Mouse (Mus musculus) heart, embryonic 12.5 days (tissue): Measurements from ENCODE around the gene Sgce. TPM values are rescaled to one million over a fixed set of nuclear protein-coding genes. Genes with fewer than 3 reads are reported as not detected.
A peak's percentile ranks its signal among the peaks of the same experiment; 100 is the strongest.

Experiments
- ATAC-seq: fragments of 200-750 bp; cut with Nextera tagmentation; 2 replicates; pipeline ENCODE4 v1.8.0; 2017; ENCODE audit warnings: moderate TSS enrichment, moderate library complexity; ENCODE audit not compliant: insufficient number of reproducible peaks, low FRiP score
- H3K27ac ChIP-seq: fragments of 300-500 bp; sonication (generic); 2 replicates; pipeline ENCODE4 v1.5.1; 2016; ENCODE audit warnings: mild to moderate bottlenecking, moderate library complexity; ENCODE audit not compliant: poor library complexity, severe bottlenecking
- H3K27me3 ChIP-seq: fragments of 300-500 bp; sonication (generic); replicated peaks from 2 replicates; pipeline ENCODE4 v1.6.1; 2016; ENCODE audit warnings: mild to moderate bottlenecking, moderate library complexity
- H3K36me3 ChIP-seq: fragments of 300-500 bp; sonication (generic); 2 replicates; pipeline ENCODE4 v1.6.1; 2016; ENCODE audit warnings: mild to moderate bottlenecking, moderate library complexity
- H3K4me1 ChIP-seq: fragments of 300-500 bp; sonication (generic); replicated peaks from 2 replicates; pipeline ENCODE4 v1.6.1; 2016; ENCODE audit warnings: mild to moderate bottlenecking
- H3K4me2 ChIP-seq: fragments of 300-500 bp; sonication (generic); 2 replicates; pipeline ENCODE4 v1.6.1; 2016; ENCODE audit warnings: mild to moderate bottlenecking, moderate library complexity
- H3K4me3 ChIP-seq: fragments of 300-500 bp; sonication (generic); 2 replicates; pipeline ENCODE4 v1.5.1; 2016; ENCODE audit warnings: mild to moderate bottlenecking
- H3K9ac ChIP-seq: fragments of 300-500 bp; sonication (generic); 2 replicates; pipeline ENCODE4 v1.6.1; 2016; ENCODE audit warnings: mild to moderate bottlenecking, moderate library complexity
- H3K9me3 ChIP-seq: fragments of 300-500 bp; sonication (generic); replicated peaks from 2 replicates; pipeline ENCODE4 v1.6.1; 2016; ENCODE audit warnings: mild to moderate bottlenecking, moderate library complexity
- WGBS: fragments of 180-500 bp; shearing (Covaris S2); methylation state at CpG from one replicate; pipeline ENCODE4 v1.1.7; 2016; 5-methylcytosine and 5-hydroxymethylcytosine counted together
- polyA plus RNA-seq: library from polyadenylated mRNA; unstranded; fragments of >200 nt; fragmentation: Nextera tagmentation; extraction: Ambion mirVana; gene quantifications from 2 replicates; pipeline ENCODE4 v1.2.1, GENCODE M21; 2016

Gene Sgce
- polyA plus RNA-seq, 1 experiment from 2014 or later, result 60.6 TPM

DNA sequence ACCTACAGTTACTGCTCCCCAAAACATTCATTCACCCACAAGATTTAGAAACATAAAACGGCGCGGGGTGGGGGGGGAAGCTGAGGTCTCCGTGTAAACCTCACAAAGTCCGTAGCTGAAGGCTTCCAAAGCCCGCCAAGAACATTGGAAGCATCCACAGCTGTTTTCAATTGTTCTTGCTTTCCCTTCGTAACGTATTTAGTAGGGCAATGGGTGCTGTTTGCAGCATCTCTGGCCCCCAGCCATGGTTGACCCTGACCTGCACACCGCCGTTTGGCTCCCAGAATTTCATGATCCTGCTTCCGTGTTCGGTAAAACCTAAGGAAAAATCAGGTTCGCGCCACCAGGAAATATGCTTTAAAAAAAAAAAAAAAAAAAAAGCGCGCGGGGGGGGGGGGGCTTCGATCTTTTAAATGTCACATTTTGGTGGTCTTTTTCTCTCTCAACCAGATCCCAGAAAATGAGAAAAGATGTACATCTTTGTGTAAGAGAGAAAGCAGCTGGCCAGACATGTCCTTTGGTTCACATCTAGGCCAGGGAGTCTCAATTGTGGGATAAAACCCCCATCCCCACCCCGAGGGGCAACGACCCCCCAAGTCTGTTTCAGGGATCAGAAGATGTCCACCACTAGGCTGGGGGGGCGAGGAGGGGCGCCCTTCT is 841 bp downstream of the Sgce start:
- WGBS, result 45% methylated on average over 22 of the region's 22 CpGs
- peak overlapping the region; percentile 56 for H3K4me3 ChIP-seq
- peaks cover 31% of the 10 kb centered on the region for H3K9me3 ChIP-seq
- H3K9ac ChIP-seq, result peak overlapping the region; percentile 76
- H3K4me2 ChIP-seq, result peak overlapping the region; percentile 63
- H3K4me1 ChIP-seq, result peaks cover 3% of the 10 kb centered on the region
- H3K27me3 ChIP-seq, result no peaks in the 10 kb centered on the region
- no peak for ATAC-seq
- H3K27ac ChIP-seq, result peak overlapping the region; percentile 53; the same call in 1 of the 2 replicates
- peaks cover 3% of the 10 kb centered on the region; the same call in 1 of the 2 replicates for H3K36me3 ChIP-seq

DNA sequence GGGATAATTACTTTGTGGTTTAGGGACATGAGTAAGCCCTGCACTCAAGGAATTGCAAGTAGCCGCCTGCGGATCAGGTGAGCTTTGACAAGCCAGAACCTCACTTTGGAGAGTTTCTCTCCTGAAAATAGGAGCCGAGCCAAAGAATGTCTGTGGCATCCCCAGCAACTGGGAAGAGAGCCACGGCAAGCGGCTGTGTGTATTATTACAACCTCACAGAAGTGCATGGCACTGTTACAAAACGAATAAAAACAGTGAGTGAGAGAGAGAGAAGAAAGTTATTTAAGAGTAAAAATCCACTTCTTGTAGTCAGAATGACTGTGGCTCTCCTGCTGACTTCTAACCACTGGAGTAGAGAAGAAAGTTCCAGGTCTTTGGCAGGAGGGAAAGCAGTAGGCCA is 6.5 kb downstream of the Sgce start:
- ATAC-seq, result no peak; the same call in 1 of the 2 replicates
- Histone ChIP-seq H3K27ac (no peak overlapping the region), H3K27me3 (no peaks in the 10 kb centered on the region), H3K4me3 (no peak overlapping the region), H3K9me3 (no peaks in the 10 kb centered on the region), H3K36me3 (no peaks in the 10 kb centered on the region), H3K9ac (no peak overlapping the region), H3K4me1 (peaks cover 41% of the 10 kb centered on the region), H3K4me2 (peak overlapping the region; percentile 17; the same call in 1 of the 2 replicates)
- 14% methylated on average over 6 of the region's 6 CpGs for WGBS

DNA sequence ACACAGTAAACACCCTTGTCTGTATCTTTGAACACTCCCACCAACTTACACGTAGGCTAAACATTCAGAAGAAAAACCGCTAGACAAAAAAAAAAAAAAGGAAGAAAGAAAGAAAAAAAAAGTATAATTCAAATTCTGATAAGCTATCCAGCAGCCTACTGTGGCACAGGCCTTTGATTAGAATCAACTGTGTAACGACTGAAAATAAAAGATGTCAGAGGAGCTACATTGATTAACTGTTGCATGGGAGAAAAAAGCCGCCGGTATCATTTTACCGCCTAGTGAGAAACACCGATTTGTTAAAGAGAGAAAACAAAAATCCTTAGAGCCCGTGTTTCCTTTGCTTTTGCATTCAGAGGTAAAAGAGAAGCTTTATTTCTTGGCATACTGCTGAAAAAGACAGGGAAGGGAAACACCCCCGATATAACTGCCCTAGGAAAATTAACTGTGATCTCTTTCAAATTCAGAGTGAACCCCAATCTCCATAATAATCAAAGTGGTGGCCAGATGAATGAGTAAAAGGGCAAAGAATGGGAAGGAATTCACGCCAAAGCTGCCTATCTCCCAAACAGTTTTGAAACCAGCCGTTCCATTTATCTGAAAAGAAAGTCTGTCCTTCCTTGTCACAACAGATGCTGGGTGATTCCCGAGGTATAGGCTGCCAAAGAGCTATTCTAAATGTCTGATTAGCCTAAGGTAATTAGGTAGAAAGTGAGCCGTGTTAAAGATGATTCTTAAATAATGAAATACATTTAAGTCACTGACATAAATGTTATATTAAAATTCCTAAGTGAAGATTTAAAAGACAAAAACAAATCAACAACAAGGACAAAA is 7.3 kb downstream of the Sgce start:
- Histone ChIP-seq H3K4me1 (peaks cover 41% of the 10 kb centered on the region), H3K27me3 (no peaks in the 10 kb centered on the region), H3K36me3 (no peaks in the 10 kb centered on the region), H3K9me3 (no peaks in the 10 kb centered on the region), H3K27ac (no peak overlapping the region), H3K9ac (no peak overlapping the region), H3K4me2 (0 out of 2 replicates have a peak overlapping the region, but pooled peaks have one; percentile 12), H3K4me3 (no peak overlapping the region)
- ATAC-seq, result no peak
- WGBS, result 25% methylated on average over 13 of the region's 13 CpGs

DNA sequence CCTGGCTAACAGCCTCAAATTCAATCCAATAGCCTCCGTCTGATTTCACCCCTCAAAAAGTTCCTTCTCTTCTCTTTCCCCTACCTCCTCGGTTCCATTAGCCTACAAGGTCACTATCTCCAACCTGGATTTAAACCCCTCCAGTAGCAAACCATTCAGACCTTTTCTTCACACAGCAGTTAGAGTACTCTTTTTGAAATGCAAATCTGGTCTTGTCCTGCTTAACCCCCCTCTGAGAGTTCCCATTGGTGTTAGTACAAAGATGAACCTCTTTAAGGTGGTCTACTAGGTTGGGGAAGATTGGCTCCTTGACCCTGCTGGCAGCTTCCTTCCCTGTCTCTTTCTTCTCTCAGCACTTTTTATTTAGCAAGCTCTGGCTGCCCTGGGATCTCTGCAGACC is 8.3 kb downstream of the Sgce start:
- ATAC-seq, result no peak
- H3K9ac ChIP-seq, result no peak overlapping the region
- H3K27ac ChIP-seq, result no peak overlapping the region
- H3K9me3 ChIP-seq, result no peaks in the 10 kb centered on the region
- H3K4me2 ChIP-seq, result no peak overlapping the region
- no peak overlapping the region for H3K4me3 ChIP-seq
- 33% methylated on average over 2 of the region's 2 CpGs for WGBS
- H3K4me1 ChIP-seq, result peaks cover 41% of the 10 kb centered on the region
- H3K27me3 ChIP-seq, result no peaks in the 10 kb centered on the region
- H3K36me3 ChIP-seq, result no peaks in the 10 kb centered on the region

DNA sequence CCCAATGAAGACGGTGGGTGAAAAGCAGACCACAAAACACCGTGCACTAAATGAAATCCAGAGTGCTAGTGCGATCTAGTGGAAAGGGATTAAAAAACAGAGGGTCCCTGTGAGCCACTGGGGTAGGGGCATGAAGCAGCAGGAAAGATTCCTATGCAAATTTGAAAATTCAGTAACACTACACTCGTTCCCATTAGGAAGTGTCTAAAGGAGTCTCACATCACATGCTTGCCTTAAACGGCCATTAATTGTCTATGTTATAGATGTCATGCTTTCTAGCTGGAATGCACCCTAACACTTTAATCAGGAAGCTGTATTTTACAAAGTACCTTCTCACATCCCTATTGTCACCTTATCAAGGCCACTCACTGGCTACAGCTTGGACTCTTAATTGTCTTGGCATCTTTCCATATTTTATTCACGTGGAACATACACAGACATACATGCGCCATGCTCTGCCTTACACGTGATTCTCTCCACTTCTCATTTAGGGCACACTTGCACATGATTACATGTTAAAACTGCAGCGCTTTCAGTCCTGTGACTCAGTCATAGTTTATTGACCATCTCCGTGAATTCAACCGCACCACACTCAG is 8.9 kb downstream of the Sgce start:
- H3K4me1 ChIP-seq, result peaks cover 46% of the 10 kb centered on the region
- no peaks in the 10 kb centered on the region for H3K9me3 ChIP-seq
- H3K4me3 ChIP-seq, result no peak overlapping the region
- no peaks in the 10 kb centered on the region for H3K27me3 ChIP-seq
- 0 out of 2 replicates have a peak, but pooled peaks have one; percentile 22 for ATAC-seq
- no peak overlapping the region for H3K27ac ChIP-seq
- no peaks in the 10 kb centered on the region for H3K36me3 ChIP-seq
- 44% methylated on average over 11 of the region's 11 CpGs for WGBS
- no peak overlapping the region for H3K9ac ChIP-seq
- H3K4me2 ChIP-seq, result peak overlapping the region; percentile 25

DNA sequence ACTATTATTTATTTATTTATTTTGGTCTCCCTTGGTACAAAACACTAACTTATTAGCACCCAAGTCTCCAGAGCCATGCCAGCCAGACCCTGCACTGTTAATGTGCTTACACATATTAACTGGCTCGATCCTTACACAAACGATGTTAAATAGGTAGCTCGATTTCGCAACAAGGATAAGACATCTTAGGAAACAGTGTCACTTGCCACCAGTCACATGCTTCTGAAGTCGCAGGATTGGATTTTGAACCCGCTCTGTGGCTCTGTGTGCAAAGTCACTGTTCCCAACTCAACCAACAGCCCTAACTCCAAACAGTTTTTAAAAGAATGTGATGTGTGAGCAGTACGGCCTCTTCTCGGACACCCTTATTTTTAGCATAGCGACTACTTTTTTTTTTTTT is 10.6 kb downstream of the Sgce start:
- H3K27ac ChIP-seq, result no peak overlapping the region
- WGBS, result 70% methylated on average over 9 of the region's 9 CpGs
- H3K4me3 ChIP-seq, result no peak overlapping the region
- H3K36me3 ChIP-seq, result no peaks in the 10 kb centered on the region
- peaks cover 56% of the 10 kb centered on the region for H3K4me1 ChIP-seq
- H3K27me3 ChIP-seq, result no peaks in the 10 kb centered on the region
- ATAC-seq, result no peak
- H3K9me3 ChIP-seq, result no peaks in the 10 kb centered on the region
- H3K4me2 ChIP-seq, result no peak overlapping the region
- H3K9ac ChIP-seq, result no peak overlapping the region

DNA sequence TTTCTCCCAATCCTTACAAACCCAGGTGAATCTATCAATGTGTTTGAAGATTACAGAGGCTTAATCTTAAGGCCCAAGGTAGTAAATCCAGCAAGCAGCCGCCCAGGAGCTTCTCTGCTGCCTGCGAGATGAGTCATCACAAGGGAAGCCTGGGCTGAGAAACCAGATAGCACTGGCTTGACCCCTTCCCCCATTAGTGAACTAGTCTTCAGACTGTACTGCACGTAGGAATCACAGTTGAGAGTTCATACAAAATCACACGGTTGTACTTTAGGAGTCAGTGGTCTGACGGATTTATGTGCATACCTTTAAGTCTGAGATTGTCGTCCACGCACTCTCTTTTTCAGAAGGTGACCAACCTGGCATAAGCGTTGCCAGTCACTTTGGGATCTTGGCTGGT is 13.8 kb downstream of the Sgce start:
- no peak overlapping the region for H3K4me3 ChIP-seq
- H3K36me3 ChIP-seq, result no peaks in the 10 kb centered on the region
- no peaks in the 10 kb centered on the region for H3K27me3 ChIP-seq
- WGBS, result 40% methylated on average over 8 of the region's 8 CpGs
- H3K27ac ChIP-seq, result peak overlapping the region; percentile 54
- no peak overlapping the region for H3K9ac ChIP-seq
- ATAC-seq, result peak; percentile 61
- no peaks in the 10 kb centered on the region for H3K9me3 ChIP-seq
- H3K4me1 ChIP-seq, result peaks cover 40% of the 10 kb centered on the region
- H3K4me2 ChIP-seq, result peak overlapping the region; percentile 43

DNA sequence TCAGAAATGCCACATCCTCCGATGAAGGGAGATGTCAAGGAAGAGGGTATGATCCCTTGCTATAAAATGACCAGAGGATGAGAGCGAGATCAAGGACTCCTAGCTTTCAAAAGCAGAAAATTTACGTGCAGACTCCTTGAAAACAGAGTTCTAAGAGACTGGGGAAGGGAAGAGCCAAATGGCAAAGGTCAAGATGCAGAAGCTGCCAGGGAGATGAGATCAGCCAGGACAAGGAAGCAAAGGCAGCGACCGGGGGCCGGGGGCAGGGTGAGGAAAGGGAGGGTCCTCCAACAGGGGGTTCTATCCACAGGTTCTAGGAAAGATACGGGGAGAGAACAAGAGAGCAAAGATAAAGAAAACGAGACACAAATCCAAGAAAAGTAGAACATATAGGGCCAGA is 15.3 kb downstream of the Sgce start:
- no peaks in the 10 kb centered on the region for H3K9me3 ChIP-seq
- WGBS, result 37% methylated on average over 8 of the region's 8 CpGs
- no peak overlapping the region for H3K4me3 ChIP-seq
- no peaks in the 10 kb centered on the region for H3K36me3 ChIP-seq
- peaks cover 29% of the 10 kb centered on the region for H3K4me1 ChIP-seq
- H3K4me2 ChIP-seq, result no peak overlapping the region
- H3K9ac ChIP-seq, result no peak overlapping the region
- no peaks in the 10 kb centered on the region for H3K27me3 ChIP-seq
- no peak for ATAC-seq
- no peak overlapping the region for H3K27ac ChIP-seq

DNA sequence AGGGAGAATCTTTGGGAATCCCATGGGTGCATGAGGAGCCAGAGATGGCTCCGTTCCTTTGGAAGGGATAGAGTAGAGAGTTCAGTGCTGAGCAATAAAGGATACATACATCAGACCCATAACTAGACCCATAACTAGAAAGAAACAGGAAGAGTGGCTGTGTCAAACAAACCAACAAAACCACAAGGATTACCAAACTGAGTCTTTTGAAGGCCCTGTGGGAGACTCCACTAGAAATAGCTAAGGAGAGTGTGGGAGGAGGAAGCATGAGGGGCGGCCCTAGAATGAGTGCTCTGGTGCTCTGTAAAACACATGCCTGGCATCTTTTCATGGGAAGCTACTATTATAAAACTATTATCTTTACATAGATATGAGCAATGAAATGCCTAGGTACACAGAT is 18.7 kb downstream of the Sgce start:
- 68% methylated on average over 2 of the region's 2 CpGs for WGBS
- H3K9ac ChIP-seq, result no peak overlapping the region
- H3K27me3 ChIP-seq, result no peaks in the 10 kb centered on the region
- no peak overlapping the region for H3K4me2 ChIP-seq
- peaks cover 23% of the 10 kb centered on the region for H3K4me1 ChIP-seq
- no peak overlapping the region for H3K4me3 ChIP-seq
- H3K36me3 ChIP-seq, result no peaks in the 10 kb centered on the region
- no peak overlapping the region for H3K27ac ChIP-seq
- ATAC-seq, result no peak
- H3K9me3 ChIP-seq, result no peaks in the 10 kb centered on the region

DNA sequence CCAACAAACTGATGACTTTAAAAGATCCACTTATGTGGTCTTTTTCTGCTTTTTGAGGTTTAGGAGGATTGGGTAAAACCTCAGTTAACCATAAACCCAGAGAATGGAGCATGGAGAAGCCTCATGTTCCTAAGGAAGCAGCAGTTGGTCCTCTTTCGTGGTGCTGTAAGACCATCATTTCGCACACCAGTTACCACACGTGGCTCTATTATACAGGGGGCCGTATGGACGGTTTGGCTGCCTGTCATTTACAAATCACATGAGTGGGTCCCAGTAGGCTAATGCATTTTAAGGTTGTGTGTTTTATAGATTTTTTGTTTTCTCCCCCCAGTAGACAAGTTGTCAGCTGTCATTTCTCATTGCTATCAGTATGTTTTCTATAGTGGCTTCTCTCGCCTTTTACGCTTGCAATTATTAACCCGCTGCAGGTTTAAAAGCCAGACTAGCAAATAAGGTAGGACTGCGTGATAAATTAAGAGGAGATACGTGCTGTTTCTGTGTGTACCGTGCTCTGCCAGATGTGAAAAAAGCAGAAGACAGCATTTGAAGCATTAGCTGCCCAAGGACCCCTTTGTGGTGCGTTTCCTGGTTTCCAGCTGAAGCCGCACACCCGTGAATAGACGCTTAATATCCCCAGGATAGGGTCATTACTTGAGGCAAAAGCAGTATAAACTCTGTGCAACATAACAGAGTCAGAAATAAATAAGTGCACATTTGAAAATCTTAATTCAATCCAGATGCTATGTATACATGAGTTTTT is 22.8 kb downstream of the Sgce start:
- Histone ChIP-seq H3K27me3 (no peaks in the 10 kb centered on the region), H3K9ac (no peak overlapping the region), H3K27ac (no peak overlapping the region), H3K36me3 (no peaks in the 10 kb centered on the region), H3K4me2 (no peak overlapping the region), H3K4me1 (0 out of 2 replicates have a peak, but pooled peaks cover 2% of the 10 kb centered on the region), H3K4me3 (no peak overlapping the region), H3K9me3 (no peaks in the 10 kb centered on the region)
- 78% methylated on average over 15 of the region's 15 CpGs for WGBS
- ATAC-seq, result no peak

DNA sequence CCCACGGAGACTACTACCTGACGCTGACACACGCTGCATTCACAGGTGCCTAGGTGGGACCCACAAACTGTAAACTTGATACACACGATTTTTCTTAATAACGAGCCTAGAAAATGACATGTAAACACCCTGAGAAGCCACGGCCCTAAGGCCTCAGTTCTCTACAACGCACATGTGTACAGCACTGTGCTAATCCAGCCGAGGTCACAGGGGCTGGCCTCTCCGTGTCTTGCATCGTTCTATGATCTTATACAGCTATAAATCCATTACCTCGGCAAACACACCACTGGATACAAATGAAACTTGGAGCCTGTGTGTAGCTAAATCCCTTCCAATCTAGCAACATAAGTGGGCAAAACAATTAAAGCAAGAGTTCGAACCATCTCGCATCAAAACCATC is 24.3 kb downstream of the Sgce start:
- no peak overlapping the region for H3K4me3 ChIP-seq
- H3K27me3 ChIP-seq, result no peaks in the 10 kb centered on the region
- WGBS, result 85% methylated on average over 13 of the region's 13 CpGs
- no peak overlapping the region for H3K27ac ChIP-seq
- 0 out of 2 replicates have a peak, but pooled peaks cover 2% of the 10 kb centered on the region for H3K4me1 ChIP-seq
- no peaks in the 10 kb centered on the region for H3K9me3 ChIP-seq
- ATAC-seq, result no peak
- H3K4me2 ChIP-seq, result no peak overlapping the region
- H3K9ac ChIP-seq, result no peak overlapping the region
- H3K36me3 ChIP-seq, result no peaks in the 10 kb centered on the region
